Mouse (Mus musculus) heart, postnatal 0 days (tissue): ENCODE measurements around the gene Cpm. TPM values are rescaled to one million over a fixed set of nuclear protein-coding genes. Genes with fewer than 3 reads are reported as not detected.

ENCODE experiments used
- ATAC-seq: fragments of 200-750 bp; cut with Nextera tagmentation; 2 replicates; pipeline ENCODE4 v1.8.0; 2017; ENCODE audit warnings: low read depth, moderate number of reproducible peaks, moderate library complexity; ENCODE audit not compliant: insufficient read depth
- DNase-seq: peaks from one replicate; pipeline ENCODE4 v3.0.0-alpha.2; 2016; ENCODE audit warnings: low spot score
- H3K27ac ChIP-seq: fragments of 300-500 bp; sonication (generic); 2 replicates; pipeline ENCODE4 v1.5.1; 2014; ENCODE audit warnings: low read depth, mild to moderate bottlenecking
- H3K27me3 ChIP-seq: fragments of 300-500 bp; sonication (generic); 2 replicates; pipeline ENCODE4 v1.6.1; 2014; ENCODE audit warnings: low read length, mixed read lengths; ENCODE audit not compliant: control insufficient read depth, insufficient read depth
- H3K36me3 ChIP-seq: fragments of 300-500 bp; sonication (generic); replicated peaks from 2 replicates; pipeline ENCODE4 v1.6.1; 2014; ENCODE audit warnings: low read length, mixed read lengths; ENCODE audit not compliant: control insufficient read depth, insufficient read depth
- H3K4me1 ChIP-seq: fragments of 300-500 bp; sonication (generic); 2 replicates; pipeline ENCODE4 v1.6.1; 2014; ENCODE audit warnings: antibody characterized with exemption; ENCODE audit not compliant: control insufficient read depth, insufficient read depth
- H3K4me2 ChIP-seq: fragments of 300-500 bp; sonication (generic); 2 replicates; pipeline ENCODE4 v1.6.1; 2014; ENCODE audit warnings: low read depth, mild to moderate bottlenecking, low read length, moderate library complexity
- H3K4me3 ChIP-seq: fragments of 300-500 bp; sonication (generic); 2 replicates; pipeline ENCODE4 v1.5.1; 2014; ENCODE audit warnings: low read depth, low read length
- H3K9ac ChIP-seq: fragments of 300-500 bp; sonication (generic); replicated peaks from 2 replicates; pipeline ENCODE4 v1.6.1; 2014; ENCODE audit warnings: low read depth, low read length, mixed read lengths
- H3K9me3 ChIP-seq: fragments of 300-500 bp; sonication (generic); replicated peaks from 2 replicates; pipeline ENCODE4 v1.6.1; 2016; ENCODE audit warnings: low read length; ENCODE audit not compliant: control insufficient read depth
- CTCF ChIP-seq: IDR thresholded peaks from 2 replicates; pipeline ENCODE4 v1.5.1; 2016; ENCODE audit warnings: antibody characterized with exemption, control low read depth, low read depth
- EP300 ChIP-seq: IDR thresholded peaks from 2 replicates; pipeline ENCODE4 v1.6.1; 2016; ENCODE audit warnings: antibody characterized with exemption, low read depth
- WGBS: fragments of 180-500 bp; shearing (Covaris S2); extraction: QIAGEN DNeasy Blood & Tissue Kit; methylation state at CpG from one replicate; pipeline ENCODE4 v1.1.7; 2014; 5-methylcytosine and 5-hydroxymethylcytosine counted together
- polyA plus RNA-seq: library from polyadenylated mRNA; unstranded; fragments of >200 nt; fragmentation: Nextera tagmentation; extraction: Ambion mirVana; gene quantifications from 2 replicates; pipeline ENCODE4 v1.2.1, GENCODE M21; 2015
- total RNA-seq: library from RNA; depleted of rRNA; stranded (reverse); fragments of >200 nt; gene quantifications from 2 replicates; pipeline ENCODE4 v1.2.3, GENCODE M21; 2014; ENCODE audit warnings: low replicate concordance

Gene Cpm
- total and polyA plus RNA-seq, 2 experiments from 2014 or later = 0.53 to 2.0 TPM

DNA sequence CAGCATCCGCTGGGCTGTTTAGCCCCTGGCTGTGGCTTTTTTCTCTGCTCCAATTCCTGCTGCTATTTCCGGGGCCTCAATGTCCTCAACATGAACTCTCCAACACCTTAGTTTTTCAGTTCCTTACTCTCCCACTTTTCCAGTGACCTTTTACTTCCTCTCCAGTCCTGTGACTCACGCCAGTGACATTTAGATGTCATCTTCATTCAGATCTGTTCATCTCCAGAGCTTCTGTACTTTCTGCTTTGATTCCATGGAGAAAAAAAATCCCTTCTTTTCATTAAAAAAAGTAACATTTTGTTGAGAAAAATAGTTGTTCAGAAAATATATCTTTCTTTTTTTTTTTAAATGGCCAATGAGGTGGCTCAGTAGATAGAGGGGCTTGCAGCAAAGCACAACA lies 5.1 kb upstream of the Cpm start:
- no peak for TF ChIP-seq CTCF
- no peak for TF ChIP-seq EP300
- H3K27ac ChIP-seq = no peak overlapping the region
- no peak overlapping the region for H3K9ac ChIP-seq
- H3K4me1 ChIP-seq = no peaks in the 10 kb centered on the region; the same call in 1 of the 2 replicates
- H3K27me3 ChIP-seq = peaks cover 28% of the 10 kb centered on the region
- WGBS = 36% methylated on average over 3 of the region's 3 CpGs
- no peak for ATAC-seq
- H3K9me3 ChIP-seq = no peaks in the 10 kb centered on the region
- no peak overlapping the region for H3K4me2 ChIP-seq
- no peaks in the 10 kb centered on the region for H3K36me3 ChIP-seq
- no peak for DNase-seq
- no peak overlapping the region for H3K4me3 ChIP-seq

DNA sequence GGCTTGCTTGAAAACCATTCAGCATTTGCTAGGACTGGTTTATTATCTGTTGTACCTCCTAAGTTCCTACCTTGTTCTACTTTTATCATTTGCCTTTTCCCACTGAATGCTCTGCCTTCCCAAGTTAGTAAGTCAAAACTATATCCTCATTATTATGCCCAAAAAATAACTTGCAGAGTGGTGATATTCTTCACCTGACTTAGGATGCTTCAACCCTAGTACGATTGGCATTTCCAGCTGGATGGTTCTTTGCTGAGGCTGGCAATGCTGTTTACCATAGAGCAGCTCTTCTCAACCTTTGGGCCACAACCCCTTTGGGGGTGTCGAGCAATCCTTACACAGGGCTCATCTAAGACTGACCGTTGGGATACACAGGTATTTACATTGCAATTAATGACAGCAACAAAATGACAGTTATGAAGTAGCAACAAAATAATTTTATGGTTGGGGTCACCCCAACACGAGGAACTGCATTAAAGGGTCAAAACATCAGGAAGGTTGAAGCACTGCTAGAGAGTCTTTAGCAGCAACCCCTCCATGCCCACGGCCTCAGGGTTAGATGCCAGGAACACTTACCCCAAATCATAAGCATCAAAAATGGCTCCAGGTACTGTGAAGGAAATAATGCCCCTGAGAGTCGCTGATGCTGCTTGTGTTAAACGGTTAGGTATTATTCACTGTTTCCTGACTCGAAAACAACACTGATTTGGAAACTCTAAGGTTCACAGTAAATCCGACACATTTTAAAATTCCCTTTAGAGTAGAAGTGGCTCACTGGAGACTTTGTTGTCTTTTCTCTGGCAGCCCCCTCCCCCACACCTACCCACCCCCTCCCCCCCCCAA lies 4.4 kb upstream of the Cpm start:
- Histone ChIP-seq H3K4me3 (no peak overlapping the region), H3K27ac (no peak overlapping the region), H3K36me3 (no peaks in the 10 kb centered on the region), H3K27me3 (peaks cover 34% of the 10 kb centered on the region), H3K4me1 (no peaks in the 10 kb centered on the region; the same call in 1 of the 2 replicates), H3K9ac (no peak overlapping the region), H3K9me3 (no peaks in the 10 kb centered on the region), H3K4me2 (no peak overlapping the region)
- WGBS = 73% methylated on average over 9 of the region's 9 CpGs
- ATAC-seq (no peak), DNase-seq (no peak)
- TF ChIP-seq CTCF (no peak), EP300 (no peak)

DNA sequence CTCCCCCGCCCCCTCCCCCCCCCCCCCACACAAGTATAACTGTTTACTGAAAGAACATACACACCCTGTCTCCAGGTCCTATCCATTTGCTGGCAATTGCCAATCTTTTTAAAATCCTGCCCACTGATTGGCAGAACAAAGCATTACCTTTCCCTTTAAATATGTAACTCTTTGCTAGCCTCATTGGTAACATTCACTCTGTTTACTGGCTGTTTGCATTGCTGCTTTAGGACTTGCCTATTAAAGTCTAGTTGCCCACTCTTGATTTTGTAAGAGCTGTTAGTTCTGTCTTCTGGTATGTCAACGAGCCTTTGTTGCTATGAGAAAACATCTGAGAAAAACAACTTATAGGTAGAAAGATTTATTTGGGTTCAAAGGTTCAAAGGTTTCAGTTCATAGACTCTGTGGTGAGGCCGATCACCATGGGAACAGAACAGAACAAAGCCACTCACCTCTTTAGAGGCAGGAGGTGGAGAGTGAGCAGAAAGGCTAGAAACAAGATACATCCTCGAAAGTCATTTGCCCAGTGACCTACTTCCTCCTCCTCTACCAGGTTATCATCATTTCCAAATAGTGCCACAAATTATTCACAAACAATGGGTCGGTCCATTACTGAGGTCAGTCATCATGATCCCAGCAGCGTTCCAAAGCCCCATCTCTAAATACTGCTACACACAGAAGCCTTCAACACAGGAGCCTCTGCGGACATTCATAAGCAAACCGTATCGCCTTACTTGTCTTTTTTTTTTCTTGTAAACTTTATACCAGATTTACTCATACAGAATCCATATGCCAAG lies 3.6 kb upstream of the Cpm start:
- no peak for ATAC-seq
- no peak overlapping the region for H3K27ac ChIP-seq
- no peaks in the 10 kb centered on the region for H3K36me3 ChIP-seq
- H3K27me3 ChIP-seq = peaks cover 43% of the 10 kb centered on the region
- H3K4me1 ChIP-seq = no peaks in the 10 kb centered on the region; the same call in 1 of the 2 replicates
- DNase-seq = no peak
- H3K4me3 ChIP-seq = no peak overlapping the region
- WGBS = 83% methylated on average over 8 of the region's 9 CpGs
- H3K9me3 ChIP-seq = no peaks in the 10 kb centered on the region
- no peak overlapping the region for H3K9ac ChIP-seq
- no peak overlapping the region for H3K4me2 ChIP-seq
- TF ChIP-seq EP300 = no peak
- no peak for TF ChIP-seq CTCF

DNA sequence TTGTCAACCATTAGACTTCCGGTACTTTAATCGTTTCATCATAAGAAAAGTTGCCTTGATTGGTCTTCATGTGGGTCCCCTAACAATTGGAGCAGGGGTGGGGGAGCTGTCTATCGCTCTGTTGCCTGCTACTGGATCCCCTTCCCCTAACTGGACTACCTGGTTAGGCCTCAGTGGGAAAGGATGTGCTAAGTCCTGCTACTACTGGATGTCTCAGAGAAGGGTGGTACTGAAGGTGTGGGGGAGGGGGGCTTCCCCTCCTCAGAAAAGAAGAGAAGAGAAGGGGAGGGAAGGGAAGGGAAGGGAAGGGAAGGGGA lies 3.0 kb upstream of the Cpm start:
- H3K9ac ChIP-seq = no peak overlapping the region
- H3K4me3 ChIP-seq = no peak overlapping the region
- ATAC-seq (no peak), DNase-seq (no peak)
- TF ChIP-seq CTCF = no peak
- no peak for TF ChIP-seq EP300
- H3K4me1 ChIP-seq = no peaks in the 10 kb centered on the region; the same call in 1 of the 2 replicates
- peaks cover 46% of the 10 kb centered on the region for H3K27me3 ChIP-seq
- 87% methylated on average over 3 of the region's 3 CpGs for WGBS
- H3K36me3 ChIP-seq = no peaks in the 10 kb centered on the region
- no peaks in the 10 kb centered on the region for H3K9me3 ChIP-seq
- no peak overlapping the region for H3K4me2 ChIP-seq
- no peak overlapping the region for H3K27ac ChIP-seq

DNA sequence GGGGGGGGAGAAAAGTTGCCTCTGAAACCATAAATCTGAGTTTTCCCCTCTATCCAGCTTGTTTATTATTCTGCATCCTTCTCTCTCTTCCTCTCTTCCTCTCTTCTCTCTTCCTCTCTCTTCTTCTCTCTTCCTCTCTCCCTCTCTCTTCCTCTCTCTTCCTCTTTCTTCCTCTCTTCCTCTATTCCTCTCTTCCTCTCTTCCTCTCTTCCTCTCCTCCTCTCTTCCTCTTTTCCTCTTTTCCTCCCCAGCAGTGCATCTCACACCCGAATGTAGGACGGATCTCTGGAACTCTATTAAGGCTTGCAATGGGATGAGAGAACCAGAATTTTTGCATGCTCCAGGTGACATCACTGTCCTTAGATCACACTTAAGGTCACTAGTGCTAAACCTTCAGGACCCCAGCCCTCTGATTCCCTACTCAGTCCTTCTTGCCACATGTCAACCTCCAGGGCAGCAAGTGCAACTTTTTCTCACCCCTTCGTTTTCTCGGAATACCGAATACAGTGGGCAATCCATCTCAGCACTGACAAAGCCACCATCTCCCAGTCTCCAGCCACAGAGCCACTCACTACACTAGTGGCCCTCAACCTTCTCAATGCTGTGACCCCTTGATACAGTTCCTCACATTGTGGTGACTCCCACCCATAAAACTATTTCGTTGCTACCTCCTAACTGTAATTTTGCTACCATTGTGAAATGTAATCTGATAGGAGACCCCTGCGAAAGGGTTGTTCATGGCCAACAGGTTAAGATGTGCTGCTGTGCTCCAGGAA lies 2.3 kb upstream of the Cpm start:
- Histone ChIP-seq H3K27ac (no peak overlapping the region), H3K9me3 (no peaks in the 10 kb centered on the region), H3K4me3 (no peak overlapping the region), H3K9ac (no peak overlapping the region), H3K4me2 (no peak overlapping the region), H3K36me3 (no peaks in the 10 kb centered on the region), H3K27me3 (peaks cover 52% of the 10 kb centered on the region), H3K4me1 (no peaks in the 10 kb centered on the region; the same call in 1 of the 2 replicates)
- ATAC-seq (no peak), DNase-seq (no peak)
- WGBS = 69% methylated on average over 7 of the region's 7 CpGs
- TF ChIP-seq EP300 (no peak), CTCF (no peak)
